Mouse (Mus musculus): ENCODE measurements around the gene Ddx31.

Ddx31 gene

GRCm38 (mm10) chr2:28867495-28867894 lies 27.3 kb downstream of the Ddx31 start:
- DNase-seq (ENCODE audit: low read depth): no peak

GRCm38 (mm10) chr2:28875554-28875953 lies 35.3 kb downstream of the Ddx31 start:
- DNase-seq (ENCODE audit: low read depth): no peak

GRCm38 (mm10) chr2:28881275-28881674 lies 41.1 kb downstream of the Ddx31 start:
- DNase-seq (ENCODE audit: low read depth): no peak

- DNase-seq (ENCODE audit: low read depth): no peak
These were observed 41.8 kb downstream of the Ddx31 start for GRCm38 (mm10) chr2:28882047-28882446.

- no peak for DNase-seq (ENCODE audit: low read depth)
These were observed 42.8 kb downstream of the Ddx31 start for GRCm38 (mm10) chr2:28882826-28883485.

GRCm38 (mm10) chr2:28884914-28885313 lies 44.7 kb downstream of the Ddx31 start:
- DNase-seq (ENCODE audit: low read depth): no peak

- DNase-seq (ENCODE audit: low read depth): no peak
These were observed 52.6 kb downstream of the Ddx31 start for GRCm38 (mm10) chr2:28892796-28893195.

GRCm38 (mm10) chr2:28893526-28893925 lies 53.3 kb downstream of the Ddx31 start:
- DNase-seq (ENCODE audit: low read depth): no peak

- DNase-seq (ENCODE audit: low read depth): no peak
These were observed 55.7 kb downstream of the Ddx31 start for GRCm38 (mm10) chr2:28895876-28896275.

- DNase-seq (ENCODE audit: low read depth): no peak
These were observed 57.2 kb downstream of the Ddx31 start for GRCm38 (mm10) chr2:28897340-28897899.

GRCm38 (mm10) chr2:28902291-28902690 lies 62.1 kb downstream of the Ddx31 start:
- no peak for DNase-seq (ENCODE audit: low read depth)

- DNase-seq (ENCODE audit: low read depth): no peak
These were observed 63.7 kb downstream of the Ddx31 start for GRCm38 (mm10) chr2:28903871-28904270.

GRCm38 (mm10) chr2:28904786-28905185 lies 64.6 kb downstream of the Ddx31 start:
- peak; percentile 13 for DNase-seq (ENCODE audit: low read depth)

GRCm38 (mm10) chr2:28905561-28905960 lies 65.4 kb downstream of the Ddx31 start:
- no peak for DNase-seq (ENCODE audit: low read depth)

GRCm38 (mm10) chr2:28907691-28908388 lies 67.6 kb downstream of the Ddx31 start:
- no peak for DNase-seq (ENCODE audit: low read depth)

- DNase-seq (ENCODE audit: low read depth): no peak
These were observed 68.4 kb downstream of the Ddx31 start for GRCm38 (mm10) chr2:28908389-28909153.

- no peak for DNase-seq (ENCODE audit: low read depth)
These were observed 69.1 kb downstream of the Ddx31 start for GRCm38 (mm10) chr2:28909186-28909817.

- no peak for DNase-seq (ENCODE audit: low read depth)
These were observed 69.9 kb downstream of the Ddx31 start for GRCm38 (mm10) chr2:28909818-28910710.

GRCm38 (mm10) chr2:28910877-28911276 lies 70.7 kb downstream of the Ddx31 start:
- no peak for DNase-seq (ENCODE audit: low read depth)

- DNase-seq (ENCODE audit: low read depth): no peak
These were observed 71.3 kb downstream of the Ddx31 start for GRCm38 (mm10) chr2:28911331-28912038.
